Mouse (Mus musculus): ENCODE results near the gene Tbxas1. TPM values are rescaled to one million over a fixed set of nuclear protein-coding genes. Genes with fewer than 3 reads are reported as not detected.

Gene Tbxas1
- polyA plus RNA-seq (2017; shearing (Covaris generic)), result under 1 TPM; 0.54 to 0.69 TPM

GRCm38 (mm10) chr6:38875258-38876070 lies at the start of gene Tbxas1:
Gene Tbxas1 (plus strand): TSS chr6:38875404.

GRCm38 (mm10) chr6:38876071-38876911 lies 1.1 kb downstream of the Tbxas1 start, which contains the start of gene Hipk2:
Gene Hipk2 (minus strand): TSS chr6:38876165.

GRCm38 (mm10) chr6:39117584-39118455 lies 242.6 kb downstream of the Tbxas1 start, which contains the start of gene Parp12:
Gene Parp12 (minus strand): TSS chr6:39118349.

Other genes starting within 250 kb of the Tbxas1 start
- under 1 TPM; 0.20 to 0.32 TPM for gene Klrg2, start 238.2 kb upstream of the Tbxas1 start, polyA plus RNA-seq (2017; shearing (Covaris generic))
- gene Clec2l, start 212.3 kb upstream of the Tbxas1 start, polyA plus RNA-seq (2017; shearing (Covaris generic)), result under 1 TPM in 1 of 2 experiments, not detected in 1; 0.76 TPM
- 10 to 100 TPM; 39.3 to 41.8 TPM for gene Hipk2, start 761 bp downstream of the Tbxas1 start, polyA plus RNA-seq (2017; shearing (Covaris generic))
- gene Parp12, start 242.9 kb downstream of the Tbxas1 start, polyA plus RNA-seq (2017; shearing (Covaris generic)), result 10 to 100 TPM; 13.2 to 27.7 TPM